Mouse (Mus musculus): ENCODE measurements around the gene Arl8b. TPM values are rescaled to one million over a fixed set of nuclear protein-coding genes. Genes with fewer than 3 reads are reported as not detected.
"Not testable (repeated sequence)": the region's sequence is repeated elsewhere in the genome, so short reads cannot be mapped to it uniquely, and the experiment has no call there.

Gene Arl8b
- polyA plus RNA-seq, 1 experiment, result 0.47 TPM

DNA sequence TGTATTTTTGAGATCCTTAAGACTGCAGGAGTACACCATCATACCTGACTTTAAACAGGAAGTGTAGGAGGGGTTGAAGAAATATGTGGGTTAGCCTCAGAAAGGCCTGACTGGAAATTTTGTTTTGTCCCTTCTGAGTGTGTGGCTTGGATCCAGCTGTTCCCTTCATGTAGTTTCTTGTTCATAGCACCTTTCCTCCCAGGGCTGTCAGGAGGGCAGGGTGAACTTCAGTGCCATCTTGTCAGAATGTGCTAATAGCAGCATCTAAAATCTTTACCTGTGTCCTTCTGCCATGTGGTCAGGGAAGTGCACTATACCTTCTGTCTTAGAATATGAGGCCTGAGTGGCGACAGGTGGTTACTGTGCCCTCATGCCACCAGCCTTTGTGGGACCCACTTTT, 78.3 kb downstream of the Arl8b start:
- Histone ChIP-seq H3K36me3 (ENCODE audit: control insufficient read depth) (peaks cover 2% of the 10 kb centered on the region; the same call in 1 of the 2 replicates), H3K27me3 (ENCODE audit: control insufficient read depth) (no peaks in the 10 kb centered on the region), H3K4me3 (replicated peaks) (no peak overlapping the region), H3K9me3 (ENCODE audit: control insufficient read depth, low read length) (no peaks in the 10 kb centered on the region), H3K4me1 (ENCODE audit: control insufficient read depth) (no peaks in the 10 kb centered on the region)
- TF ChIP-seq GATA1 (IDR thresholded peaks at IDR 0.05; ENCODE audit: low read length) (no peak), TAL1 (IDR thresholded peaks at IDR 0.05; ENCODE audit: low read length) (no peak)

DNA sequence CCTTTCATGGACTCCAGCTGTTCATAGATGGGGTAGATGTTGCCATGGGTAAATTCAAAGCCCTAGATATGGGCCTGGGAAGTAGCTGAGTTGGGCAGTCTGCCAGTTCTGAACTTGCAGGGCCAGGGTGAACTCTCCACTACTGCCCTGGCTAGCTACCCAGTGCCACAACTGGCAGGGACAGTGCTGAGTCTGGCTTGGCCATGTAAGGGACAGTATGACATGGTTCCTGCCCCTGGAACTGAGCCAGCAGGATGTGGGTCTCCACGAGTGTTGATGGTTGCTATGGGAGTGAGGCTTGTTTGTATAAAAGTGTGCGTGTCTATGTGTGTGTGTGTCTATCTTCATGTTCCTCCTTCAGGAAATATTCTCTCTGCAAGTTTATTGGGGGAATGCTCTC, 79.6 kb downstream of the Arl8b start:
- Histone ChIP-seq H3K9me3 (ENCODE audit: control insufficient read depth, low read length) (no peaks in the 10 kb centered on the region), H3K27me3 (ENCODE audit: control insufficient read depth) (no peaks in the 10 kb centered on the region), H3K4me3 (replicated peaks) (no peak overlapping the region), H3K36me3 (ENCODE audit: control insufficient read depth) (no peaks in the 10 kb centered on the region; the same call in 1 of the 2 replicates), H3K4me1 (ENCODE audit: control insufficient read depth) (no peaks in the 10 kb centered on the region)
- no peak for TF ChIP-seq GATA1 (IDR thresholded peaks at IDR 0.05; ENCODE audit: low read length)
- TF ChIP-seq TAL1 (IDR thresholded peaks at IDR 0.05; ENCODE audit: low read length), result no peak

DNA sequence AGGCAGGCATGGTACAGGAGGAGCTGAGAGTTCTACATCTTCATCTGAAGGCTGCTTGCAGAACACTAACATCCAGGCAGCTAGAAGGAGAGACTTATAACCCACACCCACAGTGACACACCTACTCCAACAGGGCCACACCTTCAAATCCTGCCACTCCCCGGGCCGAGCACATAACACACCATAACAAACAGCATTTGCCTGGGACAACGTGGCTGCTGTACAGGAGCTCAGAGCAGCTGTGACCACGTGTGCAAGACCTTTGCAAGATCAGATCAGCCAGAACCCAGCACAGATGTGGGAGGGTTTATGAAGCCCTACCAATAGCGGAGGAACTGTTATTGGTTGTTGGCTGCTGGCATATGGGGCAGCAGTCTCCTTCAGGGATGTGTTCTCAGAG, 83.4 kb downstream of the Arl8b start:
- Histone ChIP-seq H3K9me3 (ENCODE audit: control insufficient read depth, low read length) (no peaks in the 10 kb centered on the region), H3K4me3 (replicated peaks) (no peak overlapping the region), H3K27me3 (ENCODE audit: control insufficient read depth) (no peaks in the 10 kb centered on the region), H3K4me1 (ENCODE audit: control insufficient read depth) (no peaks in the 10 kb centered on the region), H3K36me3 (ENCODE audit: control insufficient read depth) (no peaks in the 10 kb centered on the region)
- TF ChIP-seq GATA1 (IDR thresholded peaks at IDR 0.05; ENCODE audit: low read length) (no peak), TAL1 (IDR thresholded peaks at IDR 0.05; ENCODE audit: low read length) (no peak)

DNA sequence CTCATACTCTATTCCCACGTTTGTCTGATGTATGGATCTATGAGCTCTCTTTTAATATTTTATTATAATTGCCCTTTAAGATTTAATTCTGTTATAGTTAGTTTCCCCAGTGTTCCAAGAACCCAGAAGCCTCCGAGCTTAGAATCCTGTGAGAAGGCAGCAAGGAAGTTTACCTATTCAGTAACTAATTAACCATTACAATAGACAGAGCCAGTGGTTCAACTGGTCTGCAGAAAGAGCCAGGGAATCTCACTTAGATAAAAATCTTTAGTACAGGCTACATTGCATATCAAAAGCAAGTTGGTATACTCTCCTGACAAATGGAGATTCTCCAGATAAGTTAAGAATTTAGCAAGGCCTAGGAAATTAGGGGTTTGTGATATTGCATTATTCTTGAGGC, 86.1 kb downstream of the Arl8b start:
- H3K36me3 ChIP-seq (ENCODE audit: control insufficient read depth); H3K4me1 ChIP-seq (ENCODE audit: control insufficient read depth); H3K27me3 ChIP-seq (ENCODE audit: control insufficient read depth); H3K9me3 ChIP-seq (ENCODE audit: control insufficient read depth, low read length); H3K4me3 ChIP-seq (replicated peaks): not testable (repeated sequence)

DNA sequence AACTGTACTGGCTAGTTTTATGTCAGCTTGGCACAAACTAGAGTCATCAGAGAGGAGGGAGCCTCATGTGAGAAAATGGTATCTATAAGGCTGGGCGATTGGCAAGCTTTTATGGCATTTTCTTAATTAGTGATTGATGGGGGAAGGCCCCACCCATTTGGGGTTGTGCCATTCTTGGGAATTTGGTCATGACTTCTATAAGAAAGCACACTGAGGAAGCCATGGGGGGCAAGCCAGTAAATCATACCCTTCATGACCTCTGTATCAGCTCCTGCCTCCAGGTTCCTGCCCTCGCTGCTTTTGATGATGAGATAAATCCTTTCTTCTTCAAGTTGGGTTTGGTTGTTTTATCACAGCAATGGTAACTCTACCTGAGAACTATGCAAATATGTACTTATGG, 87.5 kb downstream of the Arl8b start:
- no peak for TF ChIP-seq GATA1 (IDR thresholded peaks at IDR 0.05; ENCODE audit: low read length)
- Histone ChIP-seq H3K36me3 (ENCODE audit: control insufficient read depth) (no peaks in the 10 kb centered on the region), H3K9me3 (ENCODE audit: control insufficient read depth, low read length) (no peaks in the 10 kb centered on the region), H3K4me3 (replicated peaks) (no peak overlapping the region), H3K4me1 (ENCODE audit: control insufficient read depth) (no peaks in the 10 kb centered on the region), H3K27me3 (ENCODE audit: control insufficient read depth) (no peaks in the 10 kb centered on the region)

DNA sequence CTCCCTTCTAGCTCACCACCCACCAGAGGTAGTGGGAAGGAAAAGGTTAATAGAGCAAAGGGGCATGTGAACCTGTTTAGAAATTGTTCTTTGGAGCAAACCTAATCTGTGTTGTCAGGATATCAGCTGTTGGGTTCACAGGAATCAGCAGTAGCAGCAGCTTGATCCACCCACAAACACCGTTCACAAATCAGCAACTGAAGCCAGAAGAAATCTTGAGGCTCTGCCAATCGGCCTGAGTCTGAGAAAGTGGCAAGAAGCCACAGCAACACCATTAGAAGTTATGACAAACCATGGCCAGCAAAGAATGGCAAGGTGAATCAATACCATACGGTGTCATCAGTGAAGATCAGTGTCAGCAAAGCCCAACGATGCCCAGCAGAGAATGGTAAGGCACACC, 88.4 kb downstream of the Arl8b start:
- Histone ChIP-seq H3K9me3 (ENCODE audit: control insufficient read depth, low read length) (no peaks in the 10 kb centered on the region), H3K4me3 (replicated peaks) (no peak overlapping the region), H3K36me3 (ENCODE audit: control insufficient read depth) (no peaks in the 10 kb centered on the region), H3K27me3 (ENCODE audit: control insufficient read depth) (no peaks in the 10 kb centered on the region), H3K4me1 (ENCODE audit: control insufficient read depth) (no peaks in the 10 kb centered on the region)
- TF ChIP-seq GATA1 (IDR thresholded peaks at IDR 0.05; ENCODE audit: low read length) (no peak), TAL1 (IDR thresholded peaks at IDR 0.05; ENCODE audit: low read length) (no peak)

Other genes with a start within 250 kb of the Arl8b start
- gene Bhlhe40, start 122.5 kb upstream of the Arl8b start, polyA plus RNA-seq (2012), result 0.17 and 0.20 TPM in 2 replicates
- 0.10 and 0.15 TPM in 2 replicates for gene Edem1, start 45.5 kb downstream of the Arl8b start, polyA plus RNA-seq (2012)